Mouse (Mus musculus) olfactory bulb, adult 2 months (tissue): ENCODE data around the gene Il12rb1.

Source experiments
- CTCF ChIP-seq: fragments of 200-500 bp; IDR thresholded peaks from 2 replicates; pipeline ENCODE4 v1.5.1; 2012; ENCODE audit warnings: low read depth, mild to moderate bottlenecking, low read length, moderate library complexity; ENCODE audit not compliant: insufficient read depth
- POLR2A ChIP-seq: fragments of 200-500 bp; IDR thresholded peaks from 2 replicates; pipeline ENCODE4 v1.6.1; 2012; ENCODE audit warnings: mild to moderate bottlenecking, low read depth, low read length, moderate library complexity; ENCODE audit not compliant: insufficient read depth

- TF ChIP-seq POLR2A (no peak), CTCF (no peak)
Measured at GRCm38 (mm10) chr8:70843214-70843773, 35.0 kb downstream of the Il12rb1 start.
